8 mouse cellular contexts compared by ENCODE assay signal in genomic region chr19:57453218-57453600, GRCm38 (mm10). TPM values are rescaled to one million over a fixed set of nuclear protein-coding genes. Genes with fewer than 3 reads are reported as not detected.
DNase-seq lines count a peak whose midpoint lies in the region; ATAC-seq and TF ChIP-seq lines count a peak whose summit lies in the region.

No protein-coding gene starts in this region.

- H3K27ac ChIP-seq in kidney, postnatal 0 days = no peak overlapping the region
- no peak overlapping the region for H3K27ac ChIP-seq in bone marrow, adult 2 months (ENCODE audit: control insufficient read depth, insufficient read depth, low read depth, low read length, poor library complexity)
- H3K27ac ChIP-seq in hindbrain, embryonic 14.5 days = peak overlapping the region; percentile 62; the same call in 1 of the 2 replicates
- H3K27ac ChIP-seq in midbrain, embryonic 13.5 days = 0 out of 2 replicates have a peak overlapping the region, but pooled peaks have one; percentile 61

- H3K36me3 ChIP-seq in kidney, postnatal 0 days (ENCODE audit: insufficient read depth, low read length) = peaks cover under 1% of the 10 kb centered on the region; the same call in 1 of the 2 replicates
- H3K36me3 ChIP-seq in hindbrain, embryonic 14.5 days (replicated peaks; ENCODE audit: control insufficient read depth, insufficient read depth) = no peaks in the 10 kb centered on the region
- no peaks in the 10 kb centered on the region for H3K36me3 ChIP-seq in midbrain, embryonic 13.5 days

- ATAC-seq in kidney, postnatal 0 days (replicated peaks; ENCODE audit: low FRiP score, low read depth) = no peak
- ATAC-seq in hindbrain, embryonic 14.5 days (ENCODE audit: low FRiP score) = no peak
- ATAC-seq in midbrain, embryonic 13.5 days = no peak; the same call in 1 of the 2 replicates

- no peak for DNase-seq in kidney, postnatal 0 days (ENCODE audit: low spot score)
- DNase-seq in kidney, postnatal 36 days = no peak
- DNase-seq in hindbrain, embryonic 14.5 days (ENCODE audit: low spot score) = no peak
- no peak for DNase-seq in adipocyte (ENCODE audit: low spot score)
- DNase-seq in right cerebral cortex, postnatal 14 days = no peak
- DNase-seq in adrenal gland, postnatal 36 days = no peak

- peak overlapping the region; percentile 56 for H3K4me2 ChIP-seq in kidney, postnatal 0 days (ENCODE audit: low read length)
- H3K4me2 ChIP-seq in hindbrain, embryonic 14.5 days (replicated peaks) = peak overlapping the region; percentile 59
- H3K4me2 ChIP-seq in midbrain, embryonic 13.5 days (replicated peaks) = peak overlapping the region; percentile 65

- TF ChIP-seq CTCF in kidney, postnatal 0 days (IDR thresholded peaks at IDR 0.05; ENCODE audit: low read depth) = no peak
- TF ChIP-seq CTCF in bone marrow, adult 2 months (IDR thresholded peaks at IDR 0.05; ENCODE audit: control insufficient read depth, insufficient read depth, low read length) = no peak

- H3K9ac ChIP-seq in kidney, postnatal 0 days (ENCODE audit: low read depth, low read length) = peak overlapping the region; percentile 50
- H3K9ac ChIP-seq in hindbrain, embryonic 14.5 days = peak overlapping the region; percentile 65
- H3K9ac ChIP-seq in midbrain, embryonic 13.5 days (replicated peaks) = peak overlapping the region; percentile 72

- TF ChIP-seq POLR2A in bone marrow, adult 2 months (IDR thresholded peaks at IDR 0.05; ENCODE audit: borderline replicate concordance, control insufficient read depth, low read depth, low read length) = no peak

- no peaks in the 10 kb centered on the region for H3K27me3 ChIP-seq in kidney, postnatal 0 days (ENCODE audit: insufficient read depth, low read length)
- H3K27me3 ChIP-seq in hindbrain, embryonic 14.5 days (ENCODE audit: control insufficient read depth, insufficient read depth, low read length) = no peaks in the 10 kb centered on the region
- H3K27me3 ChIP-seq in midbrain, embryonic 13.5 days = no peaks in the 10 kb centered on the region

- peaks cover 4% of the 10 kb centered on the region; the same call in 1 of the 2 replicates for H3K4me1 ChIP-seq in kidney, postnatal 0 days (replicated peaks; ENCODE audit: insufficient read depth, low read length)
- H3K4me1 ChIP-seq in bone marrow, adult 2 months (ENCODE audit: control insufficient read depth, insufficient read depth, low read length) = no peaks in the 10 kb centered on the region
- peaks cover 15% of the 10 kb centered on the region; the same call in 1 of the 2 replicates for H3K4me1 ChIP-seq in hindbrain, embryonic 14.5 days (replicated peaks; ENCODE audit: control insufficient read depth, insufficient read depth, low read length)
- H3K4me1 ChIP-seq in midbrain, embryonic 13.5 days (replicated peaks) = peaks cover 15% of the 10 kb centered on the region

- no peaks in the 10 kb centered on the region for H3K9me3 ChIP-seq in kidney, postnatal 0 days (replicated peaks; ENCODE audit: low read length)
- no peaks in the 10 kb centered on the region for H3K9me3 ChIP-seq in hindbrain, embryonic 14.5 days (ENCODE audit: control insufficient read depth, low read length)
- no peaks in the 10 kb centered on the region for H3K9me3 ChIP-seq in midbrain, embryonic 13.5 days

- peak overlapping the region; percentile 50 for H3K4me3 ChIP-seq in kidney, postnatal 0 days (replicated peaks; ENCODE audit: low read depth, low read length)
- peak overlapping the region; percentile 75 for H3K4me3 ChIP-seq in bone marrow, adult 2 months (replicated peaks; ENCODE audit: control insufficient read depth, low read depth, low read length)
- peak overlapping the region; percentile 54 for H3K4me3 ChIP-seq in hindbrain, embryonic 14.5 days (replicated peaks; ENCODE audit: low read length)
- peak overlapping the region; percentile 63 for H3K4me3 ChIP-seq in midbrain, embryonic 13.5 days (replicated peaks)

- WGBS in kidney, postnatal 0 days = 5% methylated on average over 6 of the region's 6 CpGs
- WGBS in bone marrow, adult 2 months = 7% methylated on average over 6 of the region's 6 CpGs
- 10% methylated on average over 6 of the region's 6 CpGs for WGBS in hindbrain, embryonic 14.5 days
- WGBS in midbrain, embryonic 13.5 days = 8% methylated on average over 6 of the region's 6 CpGs

RNA-seq across cellular contexts. Expression of gene Trub1, which starts 0.5 kb away (rescaled TPM):
- 24.8 and 25.5 TPM in 2 replicates for polyA plus RNA-seq in kidney, postnatal 0 days (2015; fragmentation: Nextera tagmentation; extraction: Ambion mirVana)
- polyA plus RNA-seq in bone marrow, adult 2 months (2011; ENCODE audit: insufficient read depth, insufficient read length, low replicate concordance, missing spikeins) = 3.8 and 8.4 TPM in 2 replicates
- 13.6 and 14.1 TPM in 2 replicates for polyA plus RNA-seq in hindbrain, embryonic 14.5 days (2014; fragmentation: Nextera tagmentation; extraction: Ambion mirVana)
- polyA plus RNA-seq in midbrain, embryonic 13.5 days (2015; fragmentation: Nextera tagmentation; extraction: Ambion mirVana) = 14.2 and 15.1 TPM in 2 replicates
- 10 to 100 TPM; 12.7 to 19.5 TPM for total RNA-seq in adrenal gland, postnatal 36 days (2021)

Comparison
In these comparisons a context has a peak if more than half of its experiments do, and no peak if none do; other contexts are left out.
1. H3K27ac ChIP-seq: peak in hindbrain, embryonic 14.5 days (single experiment) and midbrain, embryonic 13.5 days (single experiment); none in kidney, postnatal 0 days (single experiment) and bone marrow, adult 2 months (single experiment).
2. Peak in every context shown above with its lines, with median percentiles within 50 percentile points of each other: H3K4me2 ChIP-seq, H3K4me3 ChIP-seq and H3K9ac ChIP-seq.